Mouse (Mus musculus): ENCODE results near the gene Zfyve21.

Zfyve21 gene

DNA sequence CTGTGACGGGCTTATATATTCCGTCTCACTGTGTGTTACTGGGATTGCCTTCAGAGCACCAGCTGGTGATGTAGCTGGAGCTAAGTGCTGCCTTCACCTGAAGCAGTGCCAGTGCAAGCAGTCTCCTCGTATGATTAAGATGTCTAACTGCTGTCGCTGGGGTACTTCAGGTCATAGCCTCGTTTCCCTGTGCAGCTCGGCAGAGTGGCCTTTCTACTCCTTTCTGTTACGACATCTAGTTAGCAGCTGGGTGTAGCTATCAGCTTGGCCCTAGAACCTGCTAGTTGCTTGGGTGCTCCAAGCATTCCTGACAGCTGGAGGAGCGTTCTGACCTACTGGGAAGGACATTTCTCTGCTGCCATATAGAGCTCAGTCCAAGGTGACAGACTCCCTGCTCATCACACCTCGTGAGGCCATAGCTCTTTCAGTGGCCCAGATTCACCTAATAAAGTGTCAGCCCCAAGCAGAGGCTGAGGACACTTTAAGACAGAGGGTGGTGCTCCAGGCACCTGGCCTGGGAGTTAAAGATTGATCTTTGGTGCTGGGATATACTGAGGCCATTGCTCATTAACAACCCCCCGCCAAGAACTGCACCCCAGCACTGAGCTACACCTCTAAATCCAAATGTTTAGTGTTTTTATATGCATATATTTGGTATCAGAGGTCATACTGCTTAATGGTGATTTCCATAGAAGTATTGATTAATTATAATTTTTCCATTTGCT is 13.3 kb upstream of the Zfyve21 start:
- DNase-seq (ENCODE audit: low spot score) = no peak

DNA sequence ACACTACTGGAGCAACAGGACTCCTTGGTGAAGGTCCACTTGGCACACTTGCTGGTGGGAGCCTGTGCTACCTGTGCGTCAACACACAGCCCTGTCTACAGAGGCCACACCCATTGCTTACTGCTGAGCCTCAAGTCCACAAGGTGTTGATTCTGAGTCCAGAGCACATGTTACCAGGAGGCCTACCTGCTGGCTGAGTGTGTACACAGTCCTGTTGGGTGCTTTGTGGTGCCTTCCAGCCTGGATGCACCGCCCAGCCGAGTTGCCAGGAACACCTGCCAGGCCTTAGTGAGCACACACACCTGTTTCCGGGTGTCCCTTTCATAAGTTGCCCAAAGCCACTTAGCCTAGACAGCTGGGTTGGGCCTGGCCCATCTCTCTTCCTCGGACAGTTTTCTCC is 10.4 kb upstream of the Zfyve21 start:
- no peak for DNase-seq (ENCODE audit: low spot score)

DNA sequence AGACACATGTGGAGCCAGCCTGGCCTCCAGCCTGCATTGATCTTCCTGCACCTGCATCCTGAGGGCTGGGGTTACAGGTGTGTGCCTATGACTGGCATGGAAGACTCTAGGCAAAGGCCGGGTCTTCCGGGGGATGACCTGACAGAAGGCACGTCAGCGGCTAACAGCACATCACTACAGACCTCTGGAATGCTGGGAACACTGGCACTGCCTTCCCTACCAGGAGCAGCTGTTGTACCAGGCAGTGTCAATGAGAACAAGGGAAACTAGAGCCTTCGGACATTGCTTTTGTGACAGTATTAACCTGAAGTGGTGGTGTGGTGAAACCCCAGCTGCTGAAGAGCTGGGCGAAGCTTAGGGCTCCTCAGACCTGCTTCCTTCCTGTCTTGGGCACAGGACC is 5.2 kb upstream of the Zfyve21 start:
- DNase-seq (ENCODE audit: low spot score) = no peak

DNA sequence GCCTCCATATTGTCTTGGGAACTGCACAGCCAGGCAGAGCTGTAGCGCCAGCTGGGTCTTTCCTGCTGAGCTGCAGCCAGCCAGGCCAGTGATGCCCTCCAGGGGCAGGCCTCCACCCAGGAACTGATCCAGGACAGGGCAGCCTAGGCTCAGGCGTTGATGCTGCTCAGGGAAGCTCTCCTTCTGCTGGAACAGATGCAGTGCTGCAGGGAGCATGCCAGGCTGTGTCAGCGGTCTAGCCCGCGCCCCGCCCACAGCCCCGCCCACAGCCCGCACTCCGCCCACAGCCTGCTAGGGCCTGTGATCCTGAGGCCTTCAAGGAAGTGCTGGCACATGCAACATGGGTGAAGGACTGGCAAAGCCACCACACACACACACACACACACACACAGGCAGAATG is 4.2 kb upstream of the Zfyve21 start:
- DNase-seq (ENCODE audit: low spot score) = peak; percentile 42

DNA sequence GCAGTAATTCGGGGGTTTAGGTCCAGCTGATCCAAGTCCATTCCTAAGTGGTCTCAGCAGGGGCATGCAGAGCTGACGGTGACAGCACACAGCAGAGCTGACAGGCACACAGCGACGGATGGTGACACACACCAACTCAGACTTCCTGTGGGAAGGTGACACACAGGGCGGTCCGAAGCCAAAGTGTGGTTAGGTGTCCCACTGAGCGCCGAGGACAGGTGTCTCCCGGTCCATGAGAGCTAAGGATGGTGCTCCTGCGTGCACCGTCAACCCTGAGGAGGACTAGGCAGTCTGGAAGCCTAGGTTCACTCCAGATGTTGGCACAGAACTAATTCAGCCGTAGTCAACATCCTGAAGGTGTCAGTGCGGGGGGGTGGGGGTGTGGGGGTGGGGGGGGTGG is 1.9 kb upstream of the Zfyve21 start:
- DNase-seq (ENCODE audit: low spot score) = no peak

DNA sequence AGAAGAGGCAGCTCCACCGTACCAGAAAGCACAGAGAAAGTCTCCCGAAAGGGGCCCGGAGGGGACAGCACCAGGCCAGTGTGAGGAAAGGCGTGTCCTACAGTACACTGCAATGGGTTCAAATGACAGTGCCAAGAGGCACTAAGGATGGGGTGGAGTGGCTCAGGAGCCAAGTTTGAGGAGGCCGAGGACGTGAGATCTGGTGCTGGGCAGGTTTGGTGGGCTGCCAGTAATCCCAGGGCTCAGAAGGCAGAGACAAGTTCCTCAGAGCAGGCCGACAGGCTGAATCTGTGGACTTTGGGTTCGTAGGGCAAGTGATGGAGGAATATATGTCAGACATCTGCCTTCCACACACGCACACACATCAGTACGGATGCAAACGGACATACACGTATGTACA is 1.4 kb upstream of the Zfyve21 start:
- DNase-seq (ENCODE audit: low spot score) = no peak

DNA sequence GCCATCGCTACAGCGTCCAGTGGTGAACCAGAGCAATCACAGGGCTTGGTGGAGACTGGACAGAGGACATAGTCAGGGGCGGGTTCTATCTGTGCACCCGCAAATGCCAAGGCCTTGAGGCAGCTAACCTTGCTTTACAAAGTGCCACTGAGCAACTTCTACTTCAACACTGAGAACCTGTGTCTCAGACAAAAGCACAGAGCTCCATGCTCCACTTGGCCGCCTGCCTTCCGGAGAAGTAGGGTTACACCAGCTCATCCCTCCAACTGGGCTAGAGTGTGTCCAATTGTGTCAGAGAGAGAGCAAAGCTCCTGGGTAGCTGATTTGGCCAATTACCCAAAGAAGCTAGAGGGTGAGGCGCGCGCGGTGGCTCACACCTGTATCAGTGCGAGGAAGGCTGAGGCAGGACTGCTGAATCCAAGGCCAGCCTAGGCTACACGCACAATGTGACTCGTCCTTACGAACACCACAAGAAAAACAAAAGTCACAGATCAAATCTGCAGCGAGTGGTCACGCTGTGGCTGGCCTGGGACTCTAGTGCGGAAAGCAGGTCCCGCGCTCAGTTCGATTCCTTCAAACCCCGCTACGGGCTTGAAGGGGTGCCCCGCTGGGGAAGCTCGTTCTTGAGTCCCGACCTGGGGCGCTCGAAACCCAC is 732 bp upstream of the Zfyve21 start:
- DNase-seq (ENCODE audit: low spot score) = no peak

DNA sequence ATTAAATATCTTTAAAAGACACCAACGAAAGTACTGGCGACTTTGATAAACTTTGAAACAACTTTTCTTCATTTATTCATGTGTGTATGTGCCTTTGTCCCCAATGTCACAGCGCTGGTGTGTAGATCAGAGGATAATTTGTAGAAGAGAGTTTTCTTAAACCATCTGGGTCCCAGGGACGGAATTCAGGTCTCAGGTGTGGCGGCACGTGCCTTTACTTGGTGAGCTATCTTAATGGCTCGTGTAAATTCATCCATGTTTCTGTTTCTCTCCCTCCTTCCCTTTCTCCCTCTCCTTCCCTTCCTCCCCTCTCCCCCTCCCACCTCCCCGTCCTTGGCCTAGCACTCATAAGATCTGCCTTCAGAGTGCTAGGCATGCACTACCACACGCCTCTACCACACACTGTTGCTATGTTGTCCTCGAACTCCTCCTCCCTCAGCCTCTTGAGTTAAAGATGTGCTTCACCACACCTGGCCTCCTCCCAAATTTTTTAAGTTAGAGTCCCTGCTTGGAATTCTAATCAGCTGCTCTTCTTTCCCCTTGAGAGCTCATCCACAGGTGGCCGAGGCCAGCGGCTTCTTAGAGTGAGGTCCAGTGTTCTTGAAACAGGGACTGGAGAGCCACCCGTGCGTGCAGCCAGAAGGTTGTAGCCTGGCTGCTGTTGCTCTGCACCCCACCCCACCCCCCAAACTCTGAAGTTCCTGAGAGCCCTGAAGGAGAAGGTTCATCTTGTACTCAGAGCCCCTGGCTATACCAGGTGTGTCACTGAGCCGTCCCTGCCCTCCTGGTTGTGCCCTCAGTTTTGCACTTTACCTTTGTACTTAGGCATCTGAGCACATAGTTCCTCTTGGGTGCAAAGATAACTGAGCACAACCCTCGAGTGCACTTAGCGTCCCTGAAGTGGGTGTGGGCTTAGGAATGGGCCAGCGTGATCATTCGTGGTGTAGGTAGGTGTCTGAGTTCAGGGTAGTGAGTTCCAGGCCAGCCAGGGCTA is 1.1 kb downstream of the Zfyve21 start:
- no peak for DNase-seq (ENCODE audit: low spot score)

DNA sequence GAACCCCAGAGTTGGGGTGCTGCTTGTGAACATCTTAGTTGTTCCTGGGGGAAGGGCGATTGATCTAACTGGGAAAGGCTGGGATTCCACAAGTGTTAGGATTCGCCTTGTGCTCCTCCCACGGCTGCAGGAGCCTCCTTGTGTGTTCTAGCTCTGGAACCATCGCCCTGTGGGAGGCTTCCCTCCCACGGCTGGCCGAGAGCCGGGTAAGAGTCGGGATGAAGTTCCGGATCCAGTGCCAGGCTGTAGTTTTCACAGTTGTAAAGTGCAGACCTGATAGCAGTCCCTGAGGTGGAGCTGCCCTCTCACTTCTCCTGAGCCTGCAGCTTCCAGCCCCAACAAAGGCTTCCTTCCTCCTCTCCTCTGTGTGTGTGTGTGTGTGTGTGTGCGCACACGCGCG is 2.6 kb downstream of the Zfyve21 start:
- DNase-seq (ENCODE audit: low spot score) = no peak

DNA sequence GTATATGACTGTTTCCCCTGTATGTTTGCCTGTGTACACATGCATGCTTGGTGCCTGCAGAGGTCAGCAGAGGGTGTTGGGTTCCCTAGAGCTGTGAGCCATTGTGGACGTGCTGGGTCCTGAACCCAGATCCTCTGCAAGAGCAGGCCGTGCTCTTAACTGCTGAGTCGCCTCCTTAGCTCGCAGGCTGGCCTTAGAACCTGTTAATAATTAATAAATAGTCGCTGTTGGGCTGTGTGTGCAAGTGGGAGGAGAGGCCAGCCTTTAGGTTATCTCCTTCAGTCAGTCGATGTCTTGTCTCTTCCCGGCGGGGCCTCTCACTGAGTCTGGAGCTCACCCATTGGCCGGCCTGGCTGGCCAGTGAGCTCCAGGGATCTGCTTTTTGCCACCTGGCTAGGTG is 3.0 kb downstream of the Zfyve21 start:
- DNase-seq (ENCODE audit: low spot score) = no peak

DNA sequence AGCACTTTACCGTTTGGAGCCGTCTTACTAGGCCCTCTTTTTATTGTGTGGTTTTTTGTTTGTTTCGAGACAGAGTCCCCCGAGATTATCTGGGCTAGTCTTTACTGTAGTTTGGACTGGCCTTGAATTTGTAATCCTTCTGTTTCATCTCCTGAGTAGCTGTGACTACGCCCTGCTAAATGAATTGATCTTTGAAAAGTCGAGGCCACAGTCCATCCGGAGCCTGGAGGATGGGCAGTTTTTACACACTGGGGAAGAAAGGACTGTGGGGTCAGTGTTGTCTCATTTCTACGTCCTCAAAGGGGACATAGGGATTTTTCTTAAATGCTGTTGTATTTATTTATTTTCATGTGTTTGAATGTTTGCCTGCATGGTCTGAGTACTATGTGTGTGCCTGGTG is 4.0 kb downstream of the Zfyve21 start:
- no peak for DNase-seq (ENCODE audit: low spot score)

DNA sequence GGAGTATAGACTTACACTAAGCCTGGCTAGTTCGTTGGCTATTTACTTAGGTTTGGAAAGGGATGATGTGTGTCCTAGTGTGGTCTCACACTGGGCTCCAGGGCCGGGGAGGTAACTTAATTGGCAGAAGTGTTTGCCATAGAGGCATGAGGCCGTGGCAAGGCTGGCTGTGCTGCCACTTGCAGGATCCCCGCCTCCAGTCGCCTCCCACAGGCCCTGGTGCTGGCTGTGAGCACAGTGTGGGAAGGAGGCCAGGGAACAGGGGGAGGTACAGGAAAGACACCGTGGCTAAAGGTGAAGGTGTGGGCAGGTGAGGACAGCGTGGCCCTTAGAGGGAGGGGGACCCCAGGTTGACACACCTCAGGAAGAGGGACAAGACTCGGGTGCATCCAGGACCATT is 6.0 kb downstream of the Zfyve21 start:
- DNase-seq (ENCODE audit: low spot score) = no peak

DNA sequence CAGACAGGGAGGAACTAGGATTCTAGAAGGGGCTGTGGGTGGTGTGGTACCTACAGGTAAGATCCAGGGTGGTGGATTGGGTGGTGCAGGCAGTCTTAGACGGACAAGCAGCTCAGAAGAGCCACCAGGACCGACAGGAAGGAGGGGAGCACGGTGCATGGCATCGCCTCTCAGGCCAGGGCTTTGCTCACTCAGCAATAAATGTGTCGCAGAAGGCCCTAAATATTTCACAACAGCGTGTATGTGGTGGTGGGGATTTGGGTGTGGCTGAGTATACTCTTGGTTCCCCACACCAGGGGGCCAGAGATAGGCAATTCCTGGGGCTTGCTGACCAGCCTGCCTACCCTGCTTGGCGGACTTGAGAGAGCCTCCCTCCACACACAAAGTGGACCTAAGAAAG is 6.7 kb downstream of the Zfyve21 start:
- no peak for DNase-seq (ENCODE audit: low spot score)

DNA sequence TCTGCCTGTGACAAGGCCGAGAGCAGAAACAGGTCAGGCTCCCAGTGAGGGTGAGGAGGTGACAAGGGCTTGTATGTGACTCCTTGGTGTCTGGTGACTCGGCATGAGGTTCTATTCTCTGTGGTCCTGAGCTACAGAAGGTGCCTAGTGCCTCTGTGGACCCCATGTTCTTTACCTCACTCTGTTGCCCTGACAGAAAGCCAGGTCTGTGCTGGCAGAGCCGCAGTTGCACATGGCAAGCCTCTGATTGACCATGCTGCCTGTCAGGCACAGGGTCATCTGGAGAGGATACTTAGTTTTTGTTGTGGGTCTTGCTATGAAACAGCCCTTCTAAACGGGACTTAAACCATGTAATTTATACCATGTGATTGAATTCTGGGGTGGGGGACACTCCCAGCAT is 8.0 kb downstream of the Zfyve21 start:
- DNase-seq (ENCODE audit: low spot score) = no peak

DNA sequence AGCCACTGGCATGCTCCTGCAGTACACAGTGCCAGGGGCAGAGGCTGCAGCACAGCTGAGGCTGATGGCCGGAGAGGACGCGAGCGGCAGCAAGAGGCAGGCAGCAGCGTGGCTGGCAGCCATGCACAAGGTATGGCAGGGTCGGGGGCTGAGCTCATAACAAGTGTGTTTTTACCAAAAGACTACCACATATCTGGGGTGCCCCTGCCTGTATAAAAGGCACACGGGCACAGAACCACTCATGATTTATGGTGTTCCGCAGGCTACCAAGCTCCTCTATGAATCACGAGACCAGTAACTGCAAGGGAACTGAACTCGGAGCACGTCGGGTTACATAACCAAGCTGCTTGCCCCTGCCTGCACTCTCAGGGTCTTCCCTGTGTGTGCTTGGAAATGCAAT is 13.6 kb downstream of the Zfyve21 start:
- no peak for DNase-seq (ENCODE audit: low spot score)

DNA sequence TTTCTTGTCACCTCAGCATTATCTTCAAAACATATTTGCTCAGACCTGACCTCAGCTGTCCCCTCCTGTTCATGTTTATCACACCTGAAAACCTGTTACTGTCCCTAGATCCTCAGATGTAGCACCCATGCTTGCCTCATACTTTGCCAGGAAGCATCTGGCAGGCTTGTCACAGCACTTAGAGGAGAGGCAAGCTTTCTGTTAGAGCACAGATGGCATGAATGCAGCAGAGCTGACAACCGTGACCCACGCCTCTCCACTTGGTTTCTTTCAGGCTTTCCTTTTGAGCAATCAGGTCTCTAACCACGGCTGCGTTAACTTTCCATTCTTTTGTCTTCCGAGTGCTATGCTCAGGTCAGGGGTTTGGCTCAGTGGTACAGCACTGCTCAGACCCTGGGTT is 15.5 kb downstream of the Zfyve21 start:
- no peak for DNase-seq (ENCODE audit: low spot score)

DNA sequence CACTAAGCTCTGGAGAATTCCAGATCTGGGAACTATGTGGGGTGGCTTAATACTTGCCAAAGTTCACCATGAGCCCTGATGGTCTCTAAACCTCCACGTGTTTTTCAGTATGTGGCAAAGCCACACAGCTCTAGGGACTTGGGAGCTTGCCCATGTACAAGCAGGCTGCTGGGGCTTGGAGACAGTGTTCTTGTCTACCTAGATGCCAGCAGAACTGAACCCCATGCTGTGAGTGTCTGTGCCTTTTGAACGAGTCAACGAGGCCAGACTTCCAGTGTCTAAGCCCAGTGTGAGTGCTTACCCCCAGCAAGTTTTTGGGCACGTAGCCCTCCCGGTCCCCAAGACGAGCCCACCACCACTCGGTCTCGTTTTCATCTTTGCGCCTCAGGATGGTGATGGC is 16.0 kb downstream of the Zfyve21 start:
- DNase-seq (ENCODE audit: low spot score) = no peak

DNA sequence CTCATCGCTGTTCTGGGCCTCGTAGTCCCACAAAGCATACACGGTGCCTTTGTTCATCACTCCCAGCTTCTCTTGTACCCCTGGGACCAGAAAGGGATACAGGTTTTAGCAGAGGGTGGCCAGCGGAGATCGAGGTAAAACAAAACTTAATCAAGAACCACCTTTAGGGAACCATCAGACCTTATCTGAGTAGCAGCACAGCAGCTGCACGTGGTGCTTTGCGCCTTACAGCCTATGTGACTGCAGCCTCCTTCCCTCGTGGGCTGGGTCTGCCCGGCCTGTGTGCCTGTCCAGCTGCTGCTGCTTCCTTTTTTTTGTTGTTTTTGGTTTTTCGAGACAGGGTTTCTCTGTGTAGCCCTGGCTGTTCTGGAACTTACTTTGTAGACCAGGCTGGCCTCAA is 16.4 kb downstream of the Zfyve21 start:
- DNase-seq (ENCODE audit: low spot score) = no peak

DNA sequence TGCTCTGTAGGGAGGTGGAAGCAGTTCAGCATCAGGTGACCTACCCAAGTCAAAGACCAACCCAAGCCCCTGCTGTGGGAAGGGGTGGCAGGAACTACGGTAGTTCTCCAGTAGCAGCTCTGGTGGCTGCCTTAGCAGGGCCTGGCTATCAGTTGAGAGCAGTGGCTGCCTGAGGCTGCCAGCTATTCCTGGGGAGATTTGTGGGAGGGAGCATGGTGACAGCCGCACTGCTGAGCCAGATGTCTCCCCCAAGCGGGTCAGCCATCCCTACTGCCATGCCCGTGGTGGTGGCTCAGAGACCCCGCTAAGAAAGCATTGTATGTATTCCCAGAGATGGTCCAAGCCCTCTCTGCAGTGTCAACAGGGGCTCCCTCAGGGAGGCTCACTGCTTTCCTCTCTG is 18.7 kb downstream of the Zfyve21 start:
- DNase-seq (ENCODE audit: low spot score) = no peak

DNA sequence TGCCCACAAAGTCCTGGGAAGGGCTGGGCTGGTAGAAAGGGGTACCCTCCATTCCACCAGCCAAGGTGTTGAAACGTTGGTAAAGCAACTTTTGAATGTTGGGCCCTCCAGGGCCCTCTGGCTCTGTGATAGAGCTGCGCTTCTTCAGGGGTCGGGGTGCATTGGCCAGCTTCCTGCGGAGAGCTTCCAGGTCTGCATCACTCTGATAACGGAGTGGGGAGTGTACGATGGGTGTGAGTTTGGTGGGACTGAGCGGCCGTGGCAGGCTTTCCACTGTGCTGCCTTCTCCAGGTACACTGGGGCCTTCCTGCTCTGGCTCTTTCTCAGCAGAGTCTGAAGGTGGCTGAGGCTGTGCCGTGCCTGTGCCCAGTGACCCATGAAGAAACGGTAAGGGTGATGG is 19.5 kb downstream of the Zfyve21 start:
- no peak for DNase-seq (ENCODE audit: low spot score)

DNA sequence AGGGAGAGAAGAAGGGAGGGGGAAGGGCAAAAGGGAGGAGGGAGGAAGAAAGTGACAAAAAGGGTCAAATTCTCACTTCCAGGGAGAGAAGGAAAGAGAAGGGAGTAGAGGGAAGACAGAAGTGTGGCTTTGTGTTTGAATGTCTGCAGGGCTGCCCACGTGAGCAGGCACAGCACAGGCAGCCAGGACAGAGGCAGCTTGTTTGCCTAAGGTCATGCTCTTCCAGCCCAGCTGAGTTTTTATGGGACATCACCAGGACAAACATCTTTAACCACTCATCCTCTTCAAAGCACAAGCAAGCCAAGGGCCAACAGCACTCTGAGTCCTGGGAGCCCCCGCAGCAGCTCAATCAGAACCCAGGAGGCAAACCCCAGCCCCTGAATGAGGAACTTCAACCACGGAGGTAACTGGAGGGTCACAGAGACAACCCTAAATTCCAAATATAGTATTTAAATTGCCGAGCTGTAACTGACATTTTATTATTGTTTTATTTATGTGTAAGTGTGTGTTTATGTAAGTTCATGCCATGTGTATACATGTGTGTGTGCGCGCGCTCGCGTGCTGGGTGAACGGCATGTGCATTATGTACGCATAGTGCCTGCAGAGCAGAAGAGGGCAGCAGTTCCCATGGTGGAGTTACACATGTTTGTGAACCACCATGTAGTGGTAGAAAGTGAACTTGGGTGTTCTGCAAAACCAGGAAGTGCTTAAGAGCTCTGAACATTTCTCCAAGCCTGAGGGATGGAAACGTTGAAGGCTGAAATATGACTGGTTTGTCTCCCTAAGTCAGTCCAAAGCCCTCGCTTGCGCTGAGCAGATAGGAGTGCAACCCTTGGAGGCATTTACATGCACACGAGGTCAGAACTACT is 28.8 kb downstream of the Zfyve21 start:
- DNase-seq (ENCODE audit: low spot score) = no peak

DNA sequence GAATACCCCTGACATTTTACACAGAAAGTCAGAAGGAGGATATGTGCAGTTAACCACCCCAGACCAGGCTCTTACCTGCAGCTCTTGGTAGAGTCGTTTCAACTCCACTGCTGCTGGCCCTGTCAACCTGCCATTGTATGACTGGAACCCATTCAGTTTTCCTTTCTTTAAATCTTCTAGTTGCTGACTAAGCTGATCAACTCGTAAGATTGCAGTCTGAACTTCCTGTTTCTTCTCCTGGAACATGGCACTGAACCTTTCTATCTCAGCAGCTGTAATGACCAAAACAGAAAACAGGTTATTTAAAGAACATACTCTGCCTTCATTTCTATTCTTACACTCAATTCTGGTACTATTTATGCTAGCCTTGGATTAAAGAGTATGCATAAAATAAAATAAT is 29.5 kb downstream of the Zfyve21 start:
- DNase-seq (ENCODE audit: low spot score) = no peak

All from urinary bladder, postnatal 10 days (tissue).